Mouse (Mus musculus): ENCODE results near the gene G6pc2.

G6pc2 gene

DNA sequence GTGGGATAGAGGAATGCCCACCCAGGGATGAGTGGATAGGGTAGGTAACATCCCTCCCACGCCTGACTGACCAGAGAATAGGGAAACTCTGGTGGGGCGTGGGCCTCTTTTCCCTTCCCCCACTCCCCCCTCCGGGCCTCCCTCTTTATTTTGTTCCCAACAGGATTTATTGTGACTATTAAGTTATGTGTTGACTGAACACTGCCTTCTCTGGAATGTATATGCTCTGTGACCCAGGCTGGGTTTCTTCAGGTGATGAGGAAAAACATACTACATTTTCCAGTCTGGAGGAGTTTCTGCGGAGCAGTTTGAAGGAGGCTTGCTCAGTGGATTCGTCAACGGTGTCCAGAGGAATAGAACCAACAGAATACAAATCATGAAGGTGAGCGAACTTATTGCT is at the start of gene G6pc2:
G6pc2 (plus strand) TSS at position 301 of the 400 bp plus-strand sequence.
- no peak for DNase-seq (ENCODE audit: extremely low spot score, low spot score)

DNA sequence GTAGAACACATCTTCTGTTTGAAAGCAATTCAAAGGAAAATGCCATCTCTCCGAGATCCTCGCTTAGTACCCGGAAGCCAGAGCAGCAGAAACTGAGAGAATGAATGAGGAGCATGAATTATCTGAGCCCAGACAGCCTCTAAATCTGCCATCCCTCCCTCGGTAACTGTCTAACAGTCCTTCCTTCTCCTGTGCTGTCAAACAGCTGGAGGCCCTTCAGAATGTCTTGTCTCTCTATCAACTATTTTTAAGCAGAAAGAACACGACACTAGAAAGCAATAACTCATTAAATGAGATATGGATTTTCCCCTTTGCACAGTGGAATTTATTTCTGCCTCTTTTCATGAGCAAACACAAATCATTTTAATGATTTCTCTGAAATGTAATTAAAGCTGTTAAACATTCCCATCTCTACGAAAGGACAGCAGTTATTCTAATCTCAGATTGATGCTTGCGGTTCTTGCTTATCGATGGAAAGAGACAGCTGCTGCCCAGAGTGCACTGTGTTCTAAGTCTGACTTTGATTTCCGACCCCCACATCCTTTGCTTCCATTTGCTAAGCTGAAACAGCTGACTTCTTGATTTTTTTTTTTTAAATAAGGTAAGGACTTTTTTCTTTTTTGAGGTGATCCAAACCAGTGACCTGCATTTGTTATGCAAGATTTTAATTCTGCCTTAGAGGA is 40.3 kb upstream of the G6pc2 start:
- no peak for DNase-seq (ENCODE audit: extremely low spot score, low spot score)

DNA sequence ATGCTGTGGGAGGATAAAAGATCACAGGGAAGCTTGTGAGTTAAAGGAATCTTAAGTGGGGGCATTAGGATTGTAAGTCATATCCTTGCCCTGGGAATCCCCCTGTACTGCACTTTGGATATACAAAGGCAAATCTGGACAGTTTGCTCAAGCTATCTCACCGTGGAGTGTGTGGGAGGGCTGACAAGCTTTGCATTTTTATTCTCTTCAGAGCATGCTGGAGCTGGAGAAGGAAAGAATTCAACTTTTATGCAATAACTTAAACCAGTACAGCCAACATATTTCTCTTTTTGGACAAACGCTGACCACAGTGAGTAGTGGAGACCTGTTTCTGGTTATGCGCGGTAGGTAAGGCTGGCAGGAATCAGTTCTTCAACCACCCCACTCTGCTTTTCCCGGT is 35.6 kb upstream of the G6pc2 start:
- no peak for DNase-seq (ENCODE audit: extremely low spot score, low spot score)

DNA sequence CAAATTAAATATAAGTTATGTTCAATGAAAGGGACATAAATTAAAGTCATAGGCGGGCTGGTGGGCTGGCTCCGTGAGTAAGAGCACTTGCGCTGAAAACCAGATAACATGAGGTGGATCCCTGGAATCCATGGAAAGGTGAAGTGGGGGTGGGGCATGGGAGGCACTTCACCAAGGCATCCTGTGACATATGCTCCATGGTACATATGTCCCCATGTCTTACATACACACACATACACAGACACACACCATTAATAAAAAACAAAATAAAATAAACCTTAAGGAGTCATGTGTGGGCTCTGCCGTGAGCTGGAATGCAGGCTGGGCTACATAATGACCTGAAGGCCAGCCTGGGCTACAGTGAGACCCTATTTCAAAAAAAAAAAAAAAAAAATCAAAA is 31.2 kb upstream of the G6pc2 start:
- DNase-seq (ENCODE audit: extremely low spot score, low spot score) = no peak

DNA sequence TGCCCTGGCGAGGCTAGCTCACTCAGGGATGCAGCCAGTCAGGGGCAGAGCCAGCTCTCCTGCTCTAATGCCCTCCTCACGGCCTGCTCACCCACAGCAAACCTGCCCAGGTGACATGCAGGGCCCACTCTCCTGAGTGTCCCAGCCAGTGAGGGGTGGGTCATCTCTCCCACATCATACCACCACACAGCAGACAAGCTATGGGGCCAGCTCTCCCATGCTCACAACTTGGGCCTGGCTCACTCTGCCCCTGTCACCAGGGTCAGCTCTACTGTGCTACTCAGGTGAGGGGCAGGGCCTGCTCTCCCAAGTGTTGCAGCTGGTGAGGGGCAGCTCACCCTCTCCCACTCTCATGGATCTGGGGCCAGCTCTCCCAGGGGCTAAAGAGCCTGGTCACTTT is 22.9 kb upstream of the G6pc2 start:
- DNase-seq (ENCODE audit: extremely low spot score, low spot score) = no peak

DNA sequence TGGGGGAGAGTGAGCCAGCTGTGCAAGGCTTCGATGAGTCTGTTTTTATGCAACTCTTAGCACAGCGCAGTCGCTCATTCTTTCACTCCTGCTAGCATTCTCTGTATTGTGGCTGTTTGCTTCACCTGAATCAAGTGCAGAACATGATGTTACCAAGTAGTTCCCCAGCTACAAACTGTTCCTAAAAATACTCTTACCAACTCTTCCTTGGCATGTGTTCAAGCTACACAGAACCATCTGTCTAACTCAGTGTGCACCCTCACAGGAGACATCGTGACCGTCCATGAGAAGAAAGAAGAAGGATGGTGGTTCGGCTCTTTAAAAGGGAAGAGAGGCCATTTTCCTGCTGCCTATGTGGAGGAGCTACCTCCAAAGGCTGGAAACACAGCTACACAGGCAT is 22.1 kb upstream of the G6pc2 start:
- DNase-seq (ENCODE audit: extremely low spot score, low spot score) = no peak

DNA sequence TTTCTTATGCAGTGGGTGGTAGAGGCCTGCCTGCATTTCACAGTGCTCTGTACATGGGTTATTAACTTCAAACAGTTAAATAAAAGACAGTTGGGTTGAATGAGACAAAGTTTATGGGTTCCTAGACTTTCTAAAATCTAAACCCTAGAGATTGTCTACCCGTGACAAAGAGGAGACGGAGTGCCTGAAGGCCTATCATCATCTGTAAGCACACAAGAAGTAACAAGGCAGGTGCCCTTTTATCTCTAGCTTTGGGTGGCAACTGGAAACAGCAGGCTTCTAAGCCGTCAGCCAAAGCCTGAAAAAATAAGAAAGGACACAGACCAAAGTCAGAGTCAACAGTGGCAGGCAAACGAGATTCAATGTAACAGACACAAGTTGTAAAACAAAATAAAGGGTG is 21.7 kb upstream of the G6pc2 start:
- no peak for DNase-seq (ENCODE audit: extremely low spot score, low spot score)

DNA sequence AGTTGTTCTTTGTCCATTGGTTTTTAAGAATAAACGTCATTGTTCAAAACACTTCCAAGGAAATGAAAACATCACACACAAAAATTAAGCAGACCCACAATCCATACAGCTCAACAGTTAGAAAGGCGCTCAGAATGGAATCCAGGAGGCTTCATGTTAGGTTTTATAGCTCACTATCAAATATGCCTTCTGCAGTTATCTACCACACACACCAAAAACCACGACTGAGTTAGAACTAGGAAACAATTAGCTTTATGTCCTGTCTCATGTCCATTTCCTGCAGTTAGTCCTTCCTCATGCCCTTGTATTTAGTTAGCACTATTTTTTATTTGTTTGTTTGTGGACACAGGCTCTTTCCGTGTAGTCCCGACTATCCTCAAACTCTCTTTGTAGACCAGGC is 19.8 kb upstream of the G6pc2 start:
- no peak for DNase-seq (ENCODE audit: extremely low spot score, low spot score)

DNA sequence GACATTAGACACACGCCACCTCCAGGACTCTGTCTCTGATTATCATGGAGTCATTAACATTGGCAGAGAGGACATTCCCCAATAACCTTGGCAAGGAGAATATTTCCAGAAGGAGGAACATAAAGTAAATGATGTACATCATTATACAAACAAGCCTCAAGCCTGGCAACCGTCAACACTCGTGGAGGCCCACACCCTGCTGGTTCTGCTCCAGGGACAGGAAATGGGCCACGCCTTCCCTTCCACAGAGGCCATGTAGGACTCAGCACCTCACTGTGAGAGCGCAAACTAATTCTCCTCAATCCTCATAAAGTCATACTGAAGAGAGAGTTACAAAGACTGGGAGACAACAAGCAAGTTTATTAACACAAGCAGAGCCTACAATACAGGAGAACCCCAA is 17.3 kb upstream of the G6pc2 start:
- DNase-seq (ENCODE audit: extremely low spot score, low spot score) = no peak

DNA sequence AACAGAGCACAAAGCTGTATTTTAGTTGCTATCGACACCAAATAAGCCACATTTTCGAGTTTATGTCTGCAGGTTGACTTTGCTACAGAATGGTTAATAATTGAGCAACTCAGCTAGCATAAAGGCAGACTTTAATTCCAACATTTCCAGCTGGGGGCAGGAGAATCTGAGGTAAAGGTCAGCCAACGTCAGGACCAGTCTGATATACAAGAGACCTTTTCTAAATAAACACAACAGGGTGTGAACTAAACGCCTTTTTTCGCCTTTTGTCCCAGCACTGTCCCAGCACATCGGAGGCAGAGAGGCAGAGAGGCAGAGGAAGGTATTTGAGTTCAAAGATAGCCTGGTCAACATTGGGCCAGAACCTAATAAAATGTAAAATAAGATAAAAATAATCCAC is 5.7 kb upstream of the G6pc2 start:
- no peak for DNase-seq (ENCODE audit: extremely low spot score, low spot score)

DNA sequence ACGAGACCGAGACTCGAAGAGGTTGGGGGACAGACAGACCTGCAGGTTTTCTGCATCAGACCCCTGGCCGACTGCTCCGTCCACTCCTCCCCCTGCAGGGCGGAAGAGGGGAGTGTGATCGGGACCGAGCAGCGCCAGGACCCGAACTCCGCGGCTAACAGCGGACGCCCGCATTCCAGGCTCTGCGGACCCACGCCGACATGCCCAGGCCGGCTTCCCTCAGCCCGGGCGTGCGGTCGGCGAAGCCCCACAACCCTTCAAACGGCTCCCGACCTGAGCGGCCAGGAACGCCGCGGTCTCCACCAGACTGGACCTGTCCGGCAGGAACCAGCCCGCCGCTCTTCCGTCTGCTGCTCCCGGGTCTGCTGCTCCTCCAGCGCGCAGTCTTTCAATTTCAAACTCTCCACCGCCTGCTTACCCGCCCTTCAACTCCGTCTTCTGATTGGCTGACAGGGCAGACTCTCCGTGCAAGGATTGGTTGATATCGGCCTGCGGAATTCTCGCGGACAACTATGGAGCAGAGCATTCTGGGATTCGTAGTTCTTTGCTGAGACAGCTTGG is 5.0 kb upstream of the G6pc2 start, which contains the start of gene Spc25:
Spc25 (minus strand) TSS at position 404 of the 561 bp plus-strand sequence.
- DNase-seq (ENCODE audit: extremely low spot score, low spot score) = peak; percentile 85

DNA sequence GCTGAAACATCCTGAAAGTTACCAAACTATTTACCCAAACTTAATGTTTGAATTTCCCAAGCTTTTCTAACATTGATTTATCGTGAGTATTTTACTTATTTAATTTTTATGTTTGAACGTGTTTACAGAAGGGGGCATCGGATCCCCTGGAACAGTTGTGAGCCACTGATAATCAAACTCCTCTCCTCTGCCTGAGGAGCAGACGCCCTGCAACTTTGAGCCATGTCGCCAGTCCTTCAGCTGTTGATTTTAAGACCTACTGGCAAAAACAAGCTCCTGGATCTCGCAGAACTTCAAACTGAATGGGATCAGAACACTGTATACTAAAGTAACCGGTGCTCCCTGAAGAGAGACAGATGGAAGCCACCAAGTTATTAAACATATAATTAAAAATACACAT is 4.3 kb upstream of the G6pc2 start:
- DNase-seq (ENCODE audit: extremely low spot score, low spot score) = no peak

DNA sequence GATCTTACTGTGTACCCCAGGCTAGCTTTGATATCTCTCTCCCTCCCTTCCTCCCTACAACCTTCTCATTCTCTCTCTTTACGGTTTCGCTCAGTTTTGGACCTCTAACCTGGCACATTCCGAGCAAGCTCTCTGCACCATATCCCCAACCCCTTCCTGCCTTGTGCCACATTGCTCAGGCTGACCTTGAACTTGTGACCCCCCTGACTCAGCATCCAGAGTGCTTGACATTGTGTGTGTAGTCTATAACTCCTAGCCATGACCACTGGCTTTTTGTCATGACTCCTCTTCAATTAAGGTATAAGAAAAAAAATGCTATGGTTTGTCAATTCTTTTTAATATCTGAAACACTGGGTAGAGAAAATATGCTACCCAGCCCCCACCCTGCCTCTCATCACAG is 1.2 kb upstream of the G6pc2 start:
- DNase-seq (ENCODE audit: extremely low spot score, low spot score) = no peak

DNA sequence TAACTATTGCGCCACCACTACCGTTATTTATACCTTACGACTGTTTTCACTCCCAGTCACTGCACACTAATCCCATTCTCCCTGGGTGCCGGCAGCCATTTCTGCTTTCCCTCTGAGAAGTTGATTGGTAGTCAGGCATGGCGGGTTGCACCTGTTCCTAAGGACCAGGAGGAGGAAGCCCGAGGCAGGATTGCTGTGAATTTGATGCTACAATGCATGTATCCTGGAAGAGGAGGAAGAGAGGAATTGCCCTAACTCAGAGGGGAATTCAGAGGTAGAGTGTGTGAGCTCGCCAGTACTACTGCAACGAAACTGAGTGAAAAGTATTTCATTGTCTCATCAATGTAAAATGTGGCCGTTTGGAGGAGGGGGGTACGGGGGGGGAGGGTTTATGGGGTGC is 1.8 kb downstream of the G6pc2 start:
- no peak for DNase-seq (ENCODE audit: extremely low spot score, low spot score)

DNA sequence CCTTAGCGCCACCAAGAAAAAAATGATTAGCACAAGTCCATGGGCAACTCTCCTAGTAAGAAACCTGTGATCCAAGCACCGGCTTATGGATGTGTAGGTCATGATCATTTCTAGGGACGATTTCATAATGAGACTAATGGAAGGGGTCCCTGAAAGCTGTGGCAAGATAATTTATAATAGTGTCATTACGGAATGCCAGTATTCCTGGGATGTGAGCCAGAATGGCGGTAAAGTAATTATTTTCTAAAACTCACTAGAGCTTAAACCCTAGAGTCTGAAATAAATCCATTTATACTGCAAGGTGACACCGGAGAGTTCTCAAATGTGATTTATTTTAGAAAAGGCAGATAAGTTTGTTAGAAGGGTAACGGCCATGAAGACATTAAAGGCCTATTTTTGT is 4.4 kb downstream of the G6pc2 start:
- no peak for DNase-seq (ENCODE audit: extremely low spot score, low spot score)

DNA sequence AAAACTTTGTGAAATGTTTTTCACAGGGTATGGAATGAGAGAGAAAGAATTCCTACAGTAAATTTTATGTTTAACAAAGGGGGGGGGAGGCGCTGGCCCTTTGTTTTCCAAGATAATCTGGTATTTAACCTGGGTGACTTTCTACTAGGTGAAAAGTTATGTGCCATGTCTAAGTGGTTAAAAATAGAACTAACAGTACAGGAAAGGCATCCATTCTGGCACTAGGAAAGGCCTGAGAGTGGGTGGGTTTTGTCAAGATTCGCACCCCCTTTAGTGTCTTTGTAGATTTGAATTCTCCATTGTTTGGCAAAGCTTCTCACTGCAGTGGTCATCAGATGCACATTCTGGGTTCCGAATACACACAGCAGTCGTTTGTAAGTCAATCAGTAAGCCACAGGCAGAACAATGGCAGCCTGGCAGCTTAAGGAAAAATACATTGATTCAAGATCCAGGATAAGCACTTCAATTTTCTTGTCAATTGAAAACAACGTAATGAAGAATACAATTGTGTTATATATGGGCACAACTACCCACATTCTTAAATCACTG is 11.1 kb downstream of the G6pc2 start:
- no peak for DNase-seq (ENCODE audit: extremely low spot score, low spot score)

DNA sequence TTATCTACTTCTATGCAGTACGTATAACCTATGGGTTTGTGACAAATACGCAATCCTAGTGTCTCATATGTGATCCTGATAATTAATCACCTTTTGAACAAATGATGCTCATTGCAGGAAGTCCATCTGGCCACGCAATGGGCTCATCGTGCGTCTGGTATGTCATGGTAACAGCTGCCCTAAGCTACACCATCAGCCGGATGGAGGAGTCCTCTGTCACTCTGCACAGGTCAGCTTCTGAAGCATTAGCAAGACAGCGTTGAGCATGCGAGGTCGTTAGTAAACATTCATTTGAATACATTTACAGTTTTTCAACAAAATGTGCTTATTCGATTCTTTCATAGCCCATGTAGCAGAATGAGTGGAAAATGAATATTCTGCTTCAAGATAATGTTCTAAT is 11.9 kb downstream of the G6pc2 start:
- no peak for DNase-seq (ENCODE audit: extremely low spot score, low spot score)

DNA sequence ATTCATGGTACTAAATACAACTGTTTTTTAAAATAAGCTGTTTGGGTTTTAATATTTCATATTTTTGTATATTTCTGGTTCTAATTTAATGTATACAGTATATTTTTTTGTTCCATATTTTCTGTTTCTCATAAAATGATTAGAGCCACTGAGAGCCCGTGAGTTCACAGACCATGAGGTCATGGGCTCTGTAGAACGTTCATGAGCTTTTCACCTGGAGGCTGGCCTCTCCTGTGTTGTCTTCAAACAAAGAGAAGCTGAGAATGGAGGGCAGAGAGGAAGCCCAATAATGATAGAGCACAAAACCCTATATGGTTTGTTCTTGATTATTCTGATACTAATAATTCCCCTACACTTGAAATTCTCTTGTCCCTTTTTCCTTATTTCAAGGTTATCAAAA is 13.9 kb downstream of the G6pc2 start:
- no peak for DNase-seq (ENCODE audit: extremely low spot score, low spot score)

DNA sequence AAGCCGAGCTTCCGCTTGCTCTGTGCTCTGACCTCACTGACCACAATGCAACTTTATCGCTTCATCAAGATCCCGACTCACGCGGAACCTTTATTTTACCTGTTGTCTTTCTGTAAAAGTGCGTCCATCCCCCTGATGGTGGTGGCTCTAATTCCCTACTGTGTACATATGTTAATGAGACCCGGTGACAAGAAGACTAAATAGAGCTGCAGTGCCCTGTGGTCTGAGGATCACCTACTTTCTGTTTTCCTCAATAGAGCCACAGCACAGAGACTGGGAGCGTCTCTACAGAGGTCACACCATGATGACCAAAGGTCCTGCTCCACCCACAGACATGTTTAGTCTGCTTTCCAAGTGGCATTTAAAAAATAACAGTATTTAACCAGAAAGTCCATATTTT is 16.0 kb downstream of the G6pc2 start:
- no peak for DNase-seq (ENCODE audit: extremely low spot score, low spot score)

DNA sequence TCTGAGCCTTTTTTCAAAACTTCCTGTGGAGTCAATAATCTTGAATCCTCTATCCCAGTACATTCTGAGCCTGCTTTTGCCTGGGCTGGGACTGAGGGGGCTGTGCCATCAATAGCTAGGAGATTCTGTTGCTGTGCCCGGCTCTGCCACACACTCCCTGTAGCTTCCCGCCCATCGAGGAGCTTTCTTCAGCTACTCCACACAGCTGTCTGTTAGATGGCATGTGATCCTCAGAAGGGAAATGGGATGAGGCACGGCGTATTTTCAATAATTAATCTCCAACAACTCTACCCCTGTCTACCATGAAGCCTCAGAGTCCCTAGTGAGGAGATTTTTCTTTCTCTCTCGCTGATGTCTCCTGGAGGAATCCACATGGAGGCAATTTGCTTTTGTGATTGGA is 17.8 kb downstream of the G6pc2 start:
- DNase-seq (ENCODE audit: extremely low spot score, low spot score) = no peak

DNA sequence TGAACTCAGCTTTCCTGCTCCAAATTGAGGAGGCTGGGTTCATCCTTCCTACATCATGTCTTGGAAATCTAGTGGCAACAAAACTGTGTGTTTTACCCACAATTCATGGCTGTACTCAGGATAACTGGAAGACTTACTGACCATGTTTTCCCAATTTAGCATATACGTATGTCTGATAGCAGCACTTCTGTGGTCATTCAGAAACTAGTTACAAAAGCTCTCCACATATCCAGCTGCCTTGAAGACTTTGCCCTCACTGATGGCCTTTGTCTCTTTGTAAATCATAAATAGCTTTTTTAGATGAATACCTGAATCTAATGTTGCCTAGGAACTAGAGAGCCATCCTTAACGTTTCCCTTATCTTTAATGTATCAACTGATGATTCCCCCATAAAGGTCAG is 19.3 kb downstream of the G6pc2 start:
- no peak for DNase-seq (ENCODE audit: extremely low spot score, low spot score)

DNA sequence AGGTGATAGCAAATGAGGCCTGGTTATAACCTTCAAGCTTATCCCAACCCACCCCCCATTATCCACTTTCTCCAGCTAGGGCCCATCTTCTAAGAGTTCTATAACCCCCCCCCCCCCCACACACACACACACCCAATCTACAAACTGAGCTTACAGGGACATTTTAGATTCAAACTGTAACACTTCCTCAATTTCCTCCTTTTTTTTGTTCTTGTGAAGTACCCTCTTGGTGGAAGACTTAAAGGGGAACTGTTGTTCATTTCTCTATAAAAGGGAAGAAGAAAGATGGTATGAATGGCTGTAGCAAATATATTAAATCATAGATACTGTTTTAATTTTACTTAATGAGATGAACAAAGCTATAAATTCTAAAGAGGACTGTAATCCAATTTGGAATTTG is 21.2 kb downstream of the G6pc2 start:
- DNase-seq (ENCODE audit: extremely low spot score, low spot score) = no peak

DNA sequence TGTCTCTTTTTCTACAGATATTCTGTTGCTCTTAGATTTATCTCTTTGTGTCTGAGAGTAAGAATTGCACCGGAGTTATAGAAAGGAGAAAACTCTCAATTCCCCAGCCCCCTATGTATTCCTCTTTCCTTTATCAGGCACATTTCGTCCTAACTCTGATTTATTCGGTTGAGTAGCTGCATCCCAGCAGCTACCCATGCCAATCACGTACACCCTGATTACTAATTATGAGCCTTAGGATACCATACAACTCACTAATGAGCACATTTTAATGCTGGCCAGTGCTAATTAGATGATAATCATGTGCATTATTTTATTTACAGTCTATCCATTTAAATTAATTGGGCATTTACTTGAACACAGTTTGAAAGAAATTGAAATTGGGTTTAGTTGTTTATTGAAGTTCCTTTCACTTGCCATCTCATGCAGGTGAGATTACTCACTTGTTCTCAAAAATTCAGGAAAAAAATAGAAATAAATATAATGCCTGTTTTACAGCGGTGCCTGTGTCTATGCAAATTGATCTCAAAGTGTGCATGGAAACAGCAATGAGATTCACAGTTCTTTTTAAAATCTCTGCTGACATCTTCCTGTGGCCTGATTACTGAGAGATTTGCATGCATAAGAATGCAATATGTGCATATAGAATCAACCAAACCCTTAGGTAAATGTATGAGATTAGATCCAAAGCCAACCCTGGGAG is 24.3 kb downstream of the G6pc2 start:
- no peak for DNase-seq (ENCODE audit: extremely low spot score, low spot score)

Measured in neural tube, embryonic 10.5 days (tissue).